Mouse (Mus musculus): ENCODE data around the gene Macrod1. TPM values are rescaled to one million over a fixed set of nuclear protein-coding genes. Genes with fewer than 3 reads are reported as not detected.
"Not testable (repeated sequence)": the region's sequence is repeated elsewhere in the genome, so short reads cannot be mapped to it uniquely, and the experiment has no call there.

Macrod1 gene
- polyA plus RNA-seq, 1 experiment from 2014 or later = 6.0 TPM

- H3K4me3 ChIP-seq = no peak overlapping the region
- no peaks in the 10 kb centered on the region for H3K36me3 ChIP-seq (replicated peaks)
- ATAC-seq (replicated peaks) = no peak
- no peaks in the 10 kb centered on the region for H3K9me3 ChIP-seq
- H3K4me2 ChIP-seq = no peak overlapping the region
- 52% methylated on average over 6 of the region's 6 CpGs for WGBS
- no peak overlapping the region for H3K9ac ChIP-seq
- 0 out of 2 replicates have a peak, but pooled peaks cover 18% of the 10 kb centered on the region for H3K27me3 ChIP-seq (replicated peaks)
- H3K27ac ChIP-seq = no peak overlapping the region
- peaks cover 68% of the 10 kb centered on the region for H3K4me1 ChIP-seq
These were observed 15.6 kb downstream of the Macrod1 start for GRCm38 (mm10) chr19:7072221-7072620.

DNA sequence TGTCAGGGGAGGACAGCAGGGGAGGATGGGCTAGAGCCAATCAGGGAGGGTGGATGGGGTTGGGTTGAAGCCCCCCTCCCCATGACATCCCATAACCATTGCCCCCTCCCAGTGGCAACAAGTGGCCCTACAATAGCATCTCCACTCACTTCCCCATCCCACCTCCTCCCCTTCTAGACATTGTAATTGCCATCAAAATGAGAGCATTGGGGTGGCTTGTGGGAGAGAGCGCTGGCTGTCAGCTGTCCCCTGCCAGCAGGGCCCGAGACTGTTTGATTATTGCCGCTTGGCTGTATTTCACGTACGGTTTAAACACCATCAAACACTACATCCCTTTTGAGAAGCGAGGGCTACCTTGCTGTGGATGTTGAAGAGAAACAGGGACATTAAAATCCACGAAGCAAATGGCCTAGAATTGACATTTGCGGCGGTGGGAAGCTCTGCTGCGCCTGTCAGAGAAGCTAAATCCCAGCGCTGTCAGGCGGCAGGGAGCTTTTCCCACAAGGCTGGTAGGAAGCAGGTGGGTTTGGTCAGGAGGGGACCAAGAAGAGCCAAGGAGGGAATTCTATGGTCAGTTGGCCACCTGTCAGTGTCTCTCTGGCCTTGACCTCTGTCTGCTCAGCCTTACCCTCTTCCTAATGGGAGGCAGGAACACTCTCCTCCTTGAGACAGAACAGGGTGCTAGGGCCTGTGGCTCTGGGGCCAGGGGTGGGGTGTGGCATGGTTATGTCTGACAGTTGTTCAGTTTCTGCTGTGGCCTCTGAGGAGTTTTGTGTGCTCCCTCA is 17.6 kb downstream of the Macrod1 start:
- Histone ChIP-seq H3K4me2 (no peak overlapping the region), H3K27ac (peak overlapping the region; percentile 45; the same call in 1 of the 2 replicates), H3K4me1 (peaks cover 60% of the 10 kb centered on the region), H3K9ac (no peak overlapping the region), H3K27me3 (replicated peaks) (0 out of 2 replicates have a peak, but pooled peaks cover 14% of the 10 kb centered on the region), H3K36me3 (replicated peaks) (no peaks in the 10 kb centered on the region), H3K9me3 (no peaks in the 10 kb centered on the region), H3K4me3 (no peak overlapping the region)
- no peak for ATAC-seq (replicated peaks)
- 20% methylated on average over 12 of the region's 12 CpGs for WGBS

GRCm38 (mm10) chr19:7075336-7075735 is 18.7 kb downstream of the Macrod1 start:
- not testable (repeated sequence) for H3K9ac ChIP-seq; H3K9me3 ChIP-seq; H3K4me3 ChIP-seq; H3K4me2 ChIP-seq; ATAC-seq (replicated peaks); H3K27ac ChIP-seq; H3K36me3 ChIP-seq (replicated peaks)
- 86% methylated on average over 11 of the region's 11 CpGs for WGBS
- H3K4me1 ChIP-seq = peaks cover 54% of the 10 kb centered on the region
- H3K27me3 ChIP-seq (replicated peaks) = peaks cover 14% of the 10 kb centered on the region; the same call in 1 of the 2 replicates

DNA sequence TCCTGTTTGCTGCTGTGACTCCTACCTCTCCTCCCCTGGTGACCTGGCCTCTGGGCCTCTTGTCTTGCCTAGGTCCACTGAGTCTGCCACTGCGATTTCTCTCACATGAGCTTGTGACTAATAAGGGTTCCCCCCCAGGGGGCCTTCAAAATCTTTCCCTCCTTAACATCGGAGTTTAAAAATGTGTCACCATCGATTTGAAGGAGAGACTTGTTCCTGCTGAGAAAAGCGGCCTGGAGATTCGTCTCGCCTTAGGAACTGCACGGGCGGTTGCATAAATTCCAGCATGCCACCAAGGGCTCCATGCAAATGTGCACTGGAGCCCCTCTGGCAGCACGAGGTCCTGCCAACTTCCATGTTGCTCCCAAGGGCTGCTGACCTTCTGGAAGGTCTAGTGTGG is 21.1 kb downstream of the Macrod1 start:
- H3K4me1 ChIP-seq = peaks cover 36% of the 10 kb centered on the region
- 29% methylated on average over 9 of the region's 9 CpGs for WGBS
- H3K4me3 ChIP-seq = no peak overlapping the region
- no peaks in the 10 kb centered on the region for H3K36me3 ChIP-seq (replicated peaks)
- no peaks in the 10 kb centered on the region for H3K9me3 ChIP-seq
- no peak overlapping the region for H3K27ac ChIP-seq
- H3K27me3 ChIP-seq (replicated peaks) = peaks cover 8% of the 10 kb centered on the region; the same call in 1 of the 2 replicates
- no peak overlapping the region for H3K4me2 ChIP-seq
- no peak for ATAC-seq (replicated peaks)
- no peak overlapping the region for H3K9ac ChIP-seq

- 88% methylated on average over 7 of the region's 7 CpGs for WGBS
- Histone ChIP-seq H3K9me3 (no peaks in the 10 kb centered on the region), H3K27ac (no peak overlapping the region), H3K4me2 (no peak overlapping the region), H3K4me3 (no peak overlapping the region), H3K4me1 (peaks cover 38% of the 10 kb centered on the region), H3K27me3 (replicated peaks) (peaks cover 5% of the 10 kb centered on the region; the same call in 1 of the 2 replicates), H3K9ac (no peak overlapping the region), H3K36me3 (replicated peaks) (no peaks in the 10 kb centered on the region)
- ATAC-seq (replicated peaks) = no peak
These were observed 21.7 kb downstream of the Macrod1 start for GRCm38 (mm10) chr19:7078271-7078670.

GRCm38 (mm10) chr19:7081516-7082266 is 25.1 kb downstream of the Macrod1 start:
- ATAC-seq (replicated peaks) = no peak
- no peak overlapping the region for H3K27ac ChIP-seq
- no peak overlapping the region for H3K4me3 ChIP-seq
- no peaks in the 10 kb centered on the region for H3K9me3 ChIP-seq
- no peak overlapping the region for H3K4me2 ChIP-seq
- no peaks in the 10 kb centered on the region; the same call in 1 of the 2 replicates for H3K27me3 ChIP-seq (replicated peaks)
- no peak overlapping the region for H3K9ac ChIP-seq
- no peaks in the 10 kb centered on the region for H3K36me3 ChIP-seq (replicated peaks)
- 84% methylated on average over 7 of the region's 7 CpGs for WGBS
- H3K4me1 ChIP-seq = peaks cover 45% of the 10 kb centered on the region

GRCm38 (mm10) chr19:7083035-7083794 is 26.6 kb downstream of the Macrod1 start:
- Histone ChIP-seq H3K36me3 (replicated peaks) (no peaks in the 10 kb centered on the region), H3K4me3 (no peak overlapping the region), H3K9me3 (no peaks in the 10 kb centered on the region), H3K27me3 (replicated peaks) (no peaks in the 10 kb centered on the region; the same call in 1 of the 2 replicates), H3K4me2 (no peak overlapping the region), H3K4me1 (peaks cover 45% of the 10 kb centered on the region), H3K9ac (no peak overlapping the region), H3K27ac (peak overlapping the region; percentile 65)
- WGBS = 13% methylated on average over 14 of the region's 14 CpGs
- peak; percentile 61 for ATAC-seq (replicated peaks)

GRCm38 (mm10) chr19:7084734-7085133 is 28.1 kb downstream of the Macrod1 start:
- ATAC-seq (replicated peaks) = no peak
- no peaks in the 10 kb centered on the region for H3K36me3 ChIP-seq (replicated peaks)
- H3K4me2 ChIP-seq = no peak overlapping the region; the same call in 1 of the 2 replicates
- no peak overlapping the region for H3K4me3 ChIP-seq
- peaks cover 3% of the 10 kb centered on the region; the same call in 1 of the 2 replicates for H3K27me3 ChIP-seq (replicated peaks)
- WGBS = 25% methylated on average over 15 of the region's 15 CpGs
- H3K4me1 ChIP-seq = peaks cover 51% of the 10 kb centered on the region
- H3K27ac ChIP-seq = peak overlapping the region; percentile 65
- H3K9me3 ChIP-seq = no peaks in the 10 kb centered on the region
- H3K9ac ChIP-seq = no peak overlapping the region

- Histone ChIP-seq H3K4me1 (peaks cover 79% of the 10 kb centered on the region), H3K27ac (no peak overlapping the region), H3K9me3 (no peaks in the 10 kb centered on the region), H3K9ac (no peak overlapping the region), H3K4me3 (no peak overlapping the region), H3K27me3 (replicated peaks) (0 out of 2 replicates have a peak, but pooled peaks cover 3% of the 10 kb centered on the region), H3K4me2 (no peak overlapping the region), H3K36me3 (replicated peaks) (no peaks in the 10 kb centered on the region)
- WGBS = 12% methylated on average over 9 of the region's 9 CpGs
- ATAC-seq (replicated peaks) = no peak
These were observed 31.9 kb downstream of the Macrod1 start for GRCm38 (mm10) chr19:7088558-7088957.

DNA sequence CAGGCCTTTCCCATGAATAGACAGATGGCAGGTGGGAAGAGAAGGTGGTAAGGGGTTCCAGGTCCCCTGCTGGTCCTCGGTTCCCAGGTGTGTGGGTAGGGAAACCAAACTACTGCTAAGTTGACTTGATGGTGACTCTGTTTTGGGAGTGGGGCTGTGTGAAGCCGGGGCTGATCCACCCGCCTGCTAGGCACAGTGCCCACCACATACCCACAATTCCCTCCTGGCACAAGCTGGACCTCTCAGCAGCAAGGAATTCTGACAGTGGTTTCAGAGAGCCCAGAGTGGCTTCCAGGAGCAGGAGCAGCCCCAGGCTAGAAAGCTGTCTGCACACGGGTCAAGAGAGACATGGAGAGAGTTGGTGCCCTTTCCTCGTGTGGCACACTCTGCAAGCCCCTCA is 32.4 kb downstream of the Macrod1 start:
- Histone ChIP-seq H3K36me3 (replicated peaks) (no peaks in the 10 kb centered on the region), H3K27me3 (replicated peaks) (0 out of 2 replicates have a peak, but pooled peaks cover 3% of the 10 kb centered on the region), H3K9ac (no peak overlapping the region), H3K27ac (no peak overlapping the region), H3K4me2 (no peak overlapping the region), H3K9me3 (no peaks in the 10 kb centered on the region), H3K4me3 (no peak overlapping the region), H3K4me1 (peaks cover 77% of the 10 kb centered on the region)
- 59% methylated on average over 5 of the region's 5 CpGs for WGBS
- ATAC-seq (replicated peaks) = no peak

DNA sequence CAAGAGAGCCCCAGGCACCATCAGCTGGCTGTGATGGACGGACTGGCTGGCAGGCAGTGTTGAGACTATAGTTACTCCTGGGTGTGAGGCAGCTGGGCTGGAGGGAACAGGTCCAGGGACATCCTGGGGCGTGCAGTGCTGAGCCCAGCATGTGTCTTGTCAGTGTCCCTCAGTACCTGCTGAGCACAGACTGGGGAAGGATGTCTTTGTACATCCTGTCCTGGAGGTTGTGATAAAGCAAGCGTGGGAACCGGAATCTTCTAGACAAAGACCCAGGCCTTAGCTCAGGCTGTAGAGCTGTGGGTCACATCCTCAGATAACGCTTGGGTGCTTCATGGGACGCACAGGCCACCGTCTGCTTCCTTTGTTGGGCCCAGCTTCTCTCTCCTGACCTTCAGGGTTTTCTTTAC is 33.2 kb downstream of the Macrod1 start:
- no peaks in the 10 kb centered on the region for H3K36me3 ChIP-seq (replicated peaks)
- H3K9me3 ChIP-seq = no peaks in the 10 kb centered on the region
- H3K9ac ChIP-seq = no peak overlapping the region
- no peak for ATAC-seq (replicated peaks)
- H3K4me3 ChIP-seq = no peak overlapping the region
- peak overlapping the region; percentile 76 for H3K27ac ChIP-seq
- 0 out of 2 replicates have a peak, but pooled peaks cover 3% of the 10 kb centered on the region for H3K27me3 ChIP-seq (replicated peaks)
- 27% methylated on average over 7 of the region's 7 CpGs for WGBS
- H3K4me2 ChIP-seq = no peak overlapping the region
- H3K4me1 ChIP-seq = peaks cover 72% of the 10 kb centered on the region

All from midbrain, embryonic 15.5 days (tissue).